Mouse (Mus musculus) Muller cell, postnatal 12 days (primary cell): ENCODE results near the gene Dock7.
"Not testable (repeated sequence)": the region's sequence is repeated elsewhere in the genome, so short reads cannot be mapped to it uniquely, and the experiment has no call there.

Experiments
- DNase-seq: peaks from one replicate; pipeline ENCODE4 v3.0.0-alpha.2; 2015; ENCODE audit errors: inconsistent ontology term

The Dock7 gene

GRCm38 (mm10) chr4:99006319-99006718 is 114.4 kb downstream of the Dock7 start:
- DNase-seq = no peak

- no peak for DNase-seq
Measured at GRCm38 (mm10) chr4:99005574-99005973, 115.1 kb downstream of the Dock7 start.

GRCm38 (mm10) chr4:98993491-98993890 is 127.2 kb downstream of the Dock7 start:
- no peak for DNase-seq

- no peak for DNase-seq
Measured at GRCm38 (mm10) chr4:98984701-98985100, 136.0 kb downstream of the Dock7 start.

- DNase-seq = not testable (repeated sequence)
Measured at GRCm38 (mm10) chr4:98979976-98980375, 140.7 kb downstream of the Dock7 start.

GRCm38 (mm10) chr4:98978693-98979092 is 142.0 kb downstream of the Dock7 start:
- no peak for DNase-seq

- DNase-seq = not testable (repeated sequence)
Measured at GRCm38 (mm10) chr4:98978288-98978687, 142.4 kb downstream of the Dock7 start.

GRCm38 (mm10) chr4:98975741-98976140 is 145.0 kb downstream of the Dock7 start:
- no peak for DNase-seq

- no peak for DNase-seq
Measured at GRCm38 (mm10) chr4:98969946-98970345, 150.8 kb downstream of the Dock7 start.

GRCm38 (mm10) chr4:98960243-98960642 is 160.5 kb downstream of the Dock7 start:
- no peak for DNase-seq

GRCm38 (mm10) chr4:98955986-98956385 is 164.7 kb downstream of the Dock7 start:
- DNase-seq = no peak

GRCm38 (mm10) chr4:98950563-98950962 is 170.2 kb downstream of the Dock7 start:
- no peak for DNase-seq

- DNase-seq = not testable (repeated sequence)
Measured at GRCm38 (mm10) chr4:98938210-98938609, 182.5 kb downstream of the Dock7 start.

GRCm38 (mm10) chr4:98936036-98936435 is 184.7 kb downstream of the Dock7 start:
- no peak for DNase-seq

- DNase-seq = no peak
Measured at GRCm38 (mm10) chr4:98925250-98925781, 195.4 kb downstream of the Dock7 start.

- DNase-seq = peak; percentile 23
Measured at GRCm38 (mm10) chr4:98924906-98925178, 195.9 kb downstream of the Dock7 start.

- DNase-seq = peak; percentile 46
Measured at GRCm38 (mm10) chr4:98924071-98924905, 196.4 kb downstream of the Dock7 start.

GRCm38 (mm10) chr4:98923568-98924070 is 197.1 kb downstream of the Dock7 start, which contains the start of gene Usp1:
Usp1 (plus strand) TSS chr4:98923810.
- no peak for DNase-seq

- peak; percentile 99 for DNase-seq
Measured at GRCm38 (mm10) chr4:98922643-98923567, 197.8 kb downstream of the Dock7 start.

- DNase-seq = peak; percentile 56
Measured at GRCm38 (mm10) chr4:98922061-98922642, 198.6 kb downstream of the Dock7 start.

GRCm38 (mm10) chr4:98920896-98921295 is 199.8 kb downstream of the Dock7 start:
- DNase-seq = no peak

GRCm38 (mm10) chr4:98918204-98918603 is 202.5 kb downstream of the Dock7 start:
- DNase-seq = no peak
